Mouse (Mus musculus) CH12.LX (cell line): Measurements from ENCODE around the gene Tnfaip2. TPM values are rescaled to one million over a fixed set of nuclear protein-coding genes. Genes with fewer than 3 reads are reported as not detected.

Source experiments
- polyA plus RNA-seq: library from polyadenylated mRNA; unstranded; fragments of >175 nt; gene quantifications from 2 replicates; pipeline ENCODE4 v1.2.1, GENCODE M21; 2012; ENCODE audit warnings: low read depth; ENCODE audit not compliant: insufficient read length
- total RNA-seq, 2 experiments: library from RNA; depleted of rRNA; stranded (reverse); fragments of 300-350 nt in 1 of 2; fragments of >200 nt in 1 of 2; gene quantifications; 2 replicates each; pipeline ENCODE4 v1.2.3; 2012 to 2014

The Tnfaip2 gene
- total and polyA plus RNA-seq, 3 experiments = 0.93 to 2.5 (median 1.4) TPM

Other genes starting within 250 kb of the Tnfaip2 start
- 0.55 and 1.1 TPM in 2 replicates for gene Amn, start 171.4 kb upstream of the Tnfaip2 start, total RNA-seq (2012; rRNA removed)
- 0.62 TPM in 1 of 2 replicates, not detected in the other for gene Amn, start 171.4 kb upstream of the Tnfaip2 start, total RNA-seq (2014; rRNA removed)
- gene Amn, start 171.4 kb upstream of the Tnfaip2 start, polyA plus RNA-seq = 0.61 and 0.79 TPM in 2 replicates
- 20.6 and 25.4 TPM in 2 replicates for gene Cdc42bpb, start 64.8 kb upstream of the Tnfaip2 start, total RNA-seq (2012; rRNA removed)
- 12.9 and 16.7 TPM in 2 replicates for gene Cdc42bpb, start 64.8 kb upstream of the Tnfaip2 start, total RNA-seq (2014; rRNA removed)
- 22.9 and 29.7 TPM in 2 replicates for gene Cdc42bpb, start 64.8 kb upstream of the Tnfaip2 start, polyA plus RNA-seq
- not detected in 2 replicates for gene Lbhd2, start 35.7 kb upstream of the Tnfaip2 start, total RNA-seq (2012; rRNA removed)
- gene Lbhd2, start 35.7 kb upstream of the Tnfaip2 start, total RNA-seq (2014; rRNA removed) = not detected in 2 replicates
- gene Lbhd2, start 35.7 kb upstream of the Tnfaip2 start, polyA plus RNA-seq = not detected in 2 replicates
- gene Exoc3l4, start 25.5 kb upstream of the Tnfaip2 start, total RNA-seq (2012; rRNA removed) = 0.29 and 0.85 TPM in 2 replicates
- 0.80 and 1.2 TPM in 2 replicates for gene Exoc3l4, start 25.5 kb upstream of the Tnfaip2 start, total RNA-seq (2014; rRNA removed)
- gene Exoc3l4, start 25.5 kb upstream of the Tnfaip2 start, polyA plus RNA-seq = 0.56 and 0.81 TPM in 2 replicates
- gene Gm266, start 43.4 kb downstream of the Tnfaip2 start, total RNA-seq (2012; rRNA removed) = not detected in 2 replicates
- gene Gm266, start 43.4 kb downstream of the Tnfaip2 start, total RNA-seq (2014; rRNA removed) = not detected in 2 replicates
- gene Gm266, start 43.4 kb downstream of the Tnfaip2 start, polyA plus RNA-seq = not detected in 2 replicates
- gene Eif5, start 95.5 kb downstream of the Tnfaip2 start, total RNA-seq (2012; rRNA removed) = 118 and 129 TPM in 2 replicates
- gene Eif5, start 95.5 kb downstream of the Tnfaip2 start, total RNA-seq (2014; rRNA removed) = 156 and 182 TPM in 2 replicates
- 282 and 284 TPM in 2 replicates for gene Eif5, start 95.5 kb downstream of the Tnfaip2 start, polyA plus RNA-seq
- 40.2 and 43.7 TPM in 2 replicates for gene Mark3, start 132.1 kb downstream of the Tnfaip2 start, total RNA-seq (2012; rRNA removed)
- 51.2 and 58.7 TPM in 2 replicates for gene Mark3, start 132.1 kb downstream of the Tnfaip2 start, total RNA-seq (2014; rRNA removed)
- gene Mark3, start 132.1 kb downstream of the Tnfaip2 start, polyA plus RNA-seq = 34.3 and 40.7 TPM in 2 replicates
- 3.2 and 3.7 TPM in 2 replicates for gene Ckb, start 229.9 kb downstream of the Tnfaip2 start, total RNA-seq (2012; rRNA removed)
- gene Ckb, start 229.9 kb downstream of the Tnfaip2 start, total RNA-seq (2014; rRNA removed) = not detected in 2 replicates
- 0.27 and 0.54 TPM in 2 replicates for gene Ckb, start 229.9 kb downstream of the Tnfaip2 start, polyA plus RNA-seq
- gene Trmt61a, start 235.6 kb downstream of the Tnfaip2 start, total RNA-seq (2012; rRNA removed) = 37.4 and 55.0 TPM in 2 replicates
- gene Trmt61a, start 235.6 kb downstream of the Tnfaip2 start, total RNA-seq (2014; rRNA removed) = 21.8 and 23.3 TPM in 2 replicates
- gene Trmt61a, start 235.6 kb downstream of the Tnfaip2 start, polyA plus RNA-seq = 34.1 and 35.5 TPM in 2 replicates